29 mouse cellular contexts compared by ENCODE assay signal in genomic region chr4:8967986-8968385, GRCm38 (mm10).
"Had no signal": no experiment of that assay in that cellular context is flagged by ENCODE, and none has a peak within 500 bp of the region (broad histone marks: within the 10 kb centered on the region; RNA-seq: fewer than 3 reads in every experiment).

No protein-coding gene starts in this region.

- H3K4me1 ChIP-seq: liver, embryonic 12.5 days; liver, embryonic 13.5 days; liver, embryonic 15.5 days had no signal

- H3K36me3 ChIP-seq: limb, embryonic 12.5 days; limb, embryonic 13.5 days; limb, embryonic 15.5 days; liver, embryonic 12.5 days; liver, embryonic 13.5 days; liver, embryonic 15.5 days; lung, embryonic 15.5 days; midbrain, embryonic 10.5 days; midbrain, embryonic 12.5 days; midbrain, embryonic 13.5 days; midbrain, embryonic 15.5 days; neural tube, embryonic 12.5 days; neural tube, embryonic 13.5 days had no signal

- ATAC-seq: liver, embryonic 12.5 days; liver, postnatal 0 days; lung, postnatal 0 days; midbrain, embryonic 13.5 days; midbrain, embryonic 15.5 days; midbrain, embryonic 16.5 days had no signal

- H3K9ac ChIP-seq: limb, embryonic 12.5 days; limb, embryonic 13.5 days; limb, embryonic 15.5 days; liver, embryonic 12.5 days; liver, embryonic 13.5 days; liver, embryonic 14.5 days; liver, embryonic 15.5 days; liver, postnatal 0 days; lung, embryonic 14.5 days; lung, embryonic 15.5 days; midbrain, embryonic 12.5 days; midbrain, embryonic 13.5 days; midbrain, embryonic 15.5 days; neural tube, embryonic 12.5 days; neural tube, embryonic 13.5 days had no signal

- H3K27ac ChIP-seq: limb, embryonic 12.5 days; limb, embryonic 13.5 days; limb, embryonic 15.5 days; liver, embryonic 12.5 days; liver, embryonic 13.5 days; liver, embryonic 14.5 days; liver, embryonic 15.5 days; lung, embryonic 15.5 days; macrophage; midbrain, embryonic 10.5 days; midbrain, embryonic 12.5 days; midbrain, embryonic 13.5 days; midbrain, embryonic 15.5 days; neural tube, embryonic 12.5 days; neural tube, embryonic 13.5 days had no signal

- H3K4me3 ChIP-seq: limb, embryonic 12.5 days; limb, embryonic 13.5 days; limb, embryonic 15.5 days; liver, embryonic 12.5 days; liver, embryonic 13.5 days; liver, embryonic 15.5 days; lung, embryonic 15.5 days; megakaryocyte, embryonic 14.5 days; midbrain, embryonic 10.5 days; midbrain, embryonic 12.5 days; midbrain, embryonic 13.5 days; midbrain, embryonic 15.5 days; myocyte; neural tube, embryonic 12.5 days; neural tube, embryonic 13.5 days had no signal

- H3K27me3 ChIP-seq: limb, embryonic 15.5 days; liver, embryonic 12.5 days; liver, embryonic 13.5 days; liver, embryonic 15.5 days; lung, embryonic 15.5 days; midbrain, embryonic 12.5 days; midbrain, embryonic 13.5 days; midbrain, embryonic 15.5 days; neural tube, embryonic 12.5 days; neural tube, embryonic 13.5 days had no signal

- DNase-seq: left cerebral cortex, postnatal 4 days; liver; liver, embryonic 13.5 days; liver, postnatal 0 days; lung, adult 18-20 months; lung, adult 2 months; lung, postnatal 36 days; midbrain, embryonic 14.5 days had no signal

- H3K4me2 ChIP-seq: limb, embryonic 12.5 days; limb, embryonic 13.5 days; limb, embryonic 15.5 days; liver, embryonic 11.5 days; liver, embryonic 12.5 days; liver, embryonic 13.5 days; liver, embryonic 15.5 days; lung, embryonic 14.5 days; lung, embryonic 15.5 days; midbrain, embryonic 11.5 days; midbrain, embryonic 12.5 days; midbrain, embryonic 13.5 days; midbrain, embryonic 15.5 days; neural tube, embryonic 12.5 days; neural tube, embryonic 13.5 days had no signal

- H3K9me3 ChIP-seq: limb, embryonic 12.5 days; limb, embryonic 13.5 days; limb, embryonic 15.5 days; liver, embryonic 12.5 days; liver, embryonic 13.5 days; liver, embryonic 15.5 days; lung, embryonic 15.5 days; midbrain, embryonic 10.5 days; midbrain, embryonic 12.5 days; midbrain, embryonic 13.5 days; midbrain, embryonic 15.5 days; neural tube, embryonic 12.5 days; neural tube, embryonic 13.5 days had no signal
